Mouse (Mus musculus): ENCODE data around the gene Fam228b. TPM values are rescaled to one million over a fixed set of nuclear protein-coding genes. Genes with fewer than 3 reads are reported as not detected.
"Not testable (repeated sequence)": the region's sequence is repeated elsewhere in the genome, so short reads cannot be mapped to it uniquely, and the experiment has no call there.

The Fam228b gene
- polyA plus RNA-seq, 1 experiment from 2014 or later: 1.3 TPM

- H3K27me3 ChIP-seq (replicated peaks; ENCODE audit: control insufficient read depth, insufficient read depth, low read length); H3K9me3 ChIP-seq (ENCODE audit: control insufficient read depth, low read length); H3K36me3 ChIP-seq (ENCODE audit: control insufficient read depth, insufficient read depth, low read length); H3K27ac ChIP-seq (ENCODE audit: low read length); ATAC-seq; H3K9ac ChIP-seq (ENCODE audit: low read depth, low read length); H3K4me2 ChIP-seq (ENCODE audit: low read depth, low read length); H3K4me1 ChIP-seq (ENCODE audit: control insufficient read depth, insufficient read depth, low read length); H3K4me3 ChIP-seq (ENCODE audit: low read length): not testable (repeated sequence)
- 92% methylated on average over 25 of the region's 25 CpGs for WGBS
These were observed 19.1 kb upstream of the Fam228b start for GRCm38 (mm10) chr12:4788128-4788527.

GRCm38 (mm10) chr12:4784466-4784865 is 15.4 kb upstream of the Fam228b start:
- Histone ChIP-seq H3K27ac (ENCODE audit: low read length) (no peak overlapping the region), H3K4me3 (ENCODE audit: low read length) (no peak overlapping the region), H3K36me3 (ENCODE audit: control insufficient read depth, insufficient read depth, low read length) (no peaks in the 10 kb centered on the region), H3K9me3 (ENCODE audit: control insufficient read depth, low read length) (no peaks in the 10 kb centered on the region), H3K4me2 (ENCODE audit: low read depth, low read length) (no peak overlapping the region), H3K27me3 (replicated peaks; ENCODE audit: control insufficient read depth, insufficient read depth, low read length) (no peaks in the 10 kb centered on the region), H3K9ac (ENCODE audit: low read depth, low read length) (no peak overlapping the region), H3K4me1 (ENCODE audit: control insufficient read depth, insufficient read depth, low read length) (no peaks in the 10 kb centered on the region)
- no peak for ATAC-seq
- WGBS: 74% methylated on average over 2 of the region's 2 CpGs

DNA sequence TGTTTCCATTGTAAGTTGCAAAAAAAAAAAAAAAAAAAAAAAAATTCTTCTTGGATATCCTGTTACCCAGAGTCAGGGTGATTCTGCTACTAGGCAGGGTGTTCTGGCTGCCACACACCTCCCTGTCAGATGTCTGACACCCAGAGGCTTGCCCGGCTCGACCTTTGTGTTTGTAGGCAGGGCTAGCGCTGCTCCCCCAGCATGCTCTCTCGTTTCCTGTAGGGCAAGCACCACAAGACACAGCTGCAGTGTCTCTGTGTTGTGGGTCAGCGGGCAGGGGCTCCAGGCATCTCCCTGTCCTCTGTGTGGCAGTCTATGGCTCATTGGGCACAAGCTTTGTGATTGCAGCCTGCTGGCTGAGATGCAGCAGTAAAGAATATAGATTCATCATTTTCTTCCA is 14.5 kb upstream of the Fam228b start:
- Histone ChIP-seq H3K27ac (ENCODE audit: low read length) (no peak overlapping the region), H3K9ac (ENCODE audit: low read depth, low read length) (no peak overlapping the region), H3K4me1 (ENCODE audit: control insufficient read depth, insufficient read depth, low read length) (no peaks in the 10 kb centered on the region), H3K36me3 (ENCODE audit: control insufficient read depth, insufficient read depth, low read length) (no peaks in the 10 kb centered on the region), H3K4me2 (ENCODE audit: low read depth, low read length) (no peak overlapping the region), H3K27me3 (replicated peaks; ENCODE audit: control insufficient read depth, insufficient read depth, low read length) (no peaks in the 10 kb centered on the region), H3K4me3 (ENCODE audit: low read length) (no peak overlapping the region), H3K9me3 (ENCODE audit: control insufficient read depth, low read length) (no peaks in the 10 kb centered on the region)
- 54% methylated on average over 5 of the region's 5 CpGs for WGBS
- ATAC-seq: no peak

DNA sequence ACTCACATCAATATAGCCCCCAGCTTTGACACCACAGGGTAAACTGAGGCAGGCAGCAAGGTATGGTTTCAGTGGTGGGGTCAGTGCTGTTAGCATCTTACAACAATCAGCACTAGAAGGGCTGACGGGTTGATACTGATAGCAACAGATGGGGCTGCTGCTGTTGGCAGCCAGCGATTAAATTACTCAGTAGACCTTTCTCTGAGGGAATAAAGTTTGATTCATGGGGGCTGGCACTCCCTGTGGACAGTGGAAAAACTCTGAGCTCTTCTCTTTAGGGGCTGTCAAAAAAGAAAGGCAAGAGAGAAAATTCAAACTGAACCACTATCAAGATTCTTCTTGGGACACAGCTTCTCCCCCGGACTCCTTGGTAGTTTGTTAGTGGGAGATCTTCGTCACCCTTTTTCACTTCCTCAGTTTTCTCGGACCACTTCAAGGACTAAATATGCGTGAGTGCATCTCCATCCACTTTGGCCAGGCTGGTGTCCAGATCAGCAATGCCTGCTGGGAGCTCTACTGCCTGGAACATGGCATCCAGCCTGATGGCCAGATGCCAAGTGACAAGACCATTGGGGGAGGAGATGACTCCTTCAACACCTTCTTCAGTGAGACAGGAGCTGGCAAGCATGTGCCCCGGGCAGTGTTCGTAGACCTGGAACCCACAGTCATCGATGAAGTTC is 12.8 kb upstream of the Fam228b start:
- H3K27ac ChIP-seq (ENCODE audit: low read length); ATAC-seq; H3K4me2 ChIP-seq (ENCODE audit: low read depth, low read length); H3K27me3 ChIP-seq (replicated peaks; ENCODE audit: control insufficient read depth, insufficient read depth, low read length); H3K4me3 ChIP-seq (ENCODE audit: low read length); H3K36me3 ChIP-seq (ENCODE audit: control insufficient read depth, insufficient read depth, low read length); H3K4me1 ChIP-seq (ENCODE audit: control insufficient read depth, insufficient read depth, low read length); H3K9me3 ChIP-seq (ENCODE audit: control insufficient read depth, low read length); H3K9ac ChIP-seq (ENCODE audit: low read depth, low read length): not testable (repeated sequence)
- WGBS: 89% methylated on average over 7 of the region's 9 CpGs

DNA sequence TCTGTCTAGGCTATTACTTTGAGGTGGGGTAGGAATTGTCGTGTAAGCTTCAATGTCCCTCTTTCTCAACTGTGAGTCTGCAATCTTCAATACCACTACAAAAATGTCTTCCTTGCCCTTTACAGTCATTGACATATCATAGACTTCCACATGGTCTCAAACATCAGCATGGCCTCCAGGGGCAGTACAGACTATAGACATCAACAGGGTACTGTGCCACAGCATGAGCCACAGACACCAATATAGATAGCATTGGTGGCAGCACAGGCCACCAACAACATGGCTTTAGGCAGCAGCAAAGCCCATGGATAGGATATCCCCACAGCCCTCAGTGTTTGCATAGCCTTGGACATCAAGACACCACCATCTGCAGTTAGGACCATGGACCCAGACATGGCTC is 12.2 kb upstream of the Fam228b start:
- ATAC-seq: no peak
- no peak overlapping the region for H3K27ac ChIP-seq (ENCODE audit: low read length)
- WGBS: 92% methylated on average over 1 of the region's 1 CpGs

GRCm38 (mm10) chr12:4780245-4780644 is 11.2 kb upstream of the Fam228b start:
- Histone ChIP-seq H3K27ac (ENCODE audit: low read length) (no peak overlapping the region), H3K4me3 (ENCODE audit: low read length) (no peak overlapping the region), H3K4me1 (ENCODE audit: control insufficient read depth, insufficient read depth, low read length) (no peaks in the 10 kb centered on the region), H3K4me2 (ENCODE audit: low read depth, low read length) (no peak overlapping the region), H3K9me3 (ENCODE audit: control insufficient read depth, low read length) (no peaks in the 10 kb centered on the region), H3K36me3 (ENCODE audit: control insufficient read depth, insufficient read depth, low read length) (no peaks in the 10 kb centered on the region), H3K9ac (ENCODE audit: low read depth, low read length) (no peak overlapping the region), H3K27me3 (replicated peaks; ENCODE audit: control insufficient read depth, insufficient read depth, low read length) (no peaks in the 10 kb centered on the region)
- ATAC-seq: no peak
- WGBS: 59% methylated on average over 2 of the region's 2 CpGs

More for the DNA sequence above, 12.2 kb upstream of the Fam228b start:
- Histone ChIP-seq H3K27me3 (replicated peaks; ENCODE audit: control insufficient read depth, insufficient read depth, low read length) (no peaks in the 10 kb centered on the region), H3K4me2 (ENCODE audit: low read depth, low read length) (no peak overlapping the region), H3K4me3 (ENCODE audit: low read length) (no peak overlapping the region), H3K9me3 (ENCODE audit: control insufficient read depth, low read length) (no peaks in the 10 kb centered on the region), H3K36me3 (ENCODE audit: control insufficient read depth, insufficient read depth, low read length) (no peaks in the 10 kb centered on the region), H3K4me1 (ENCODE audit: control insufficient read depth, insufficient read depth, low read length) (no peaks in the 10 kb centered on the region), H3K9ac (ENCODE audit: low read depth, low read length) (no peak overlapping the region)

GRCm38 (mm10) chr12:4777734-4778133 is 8.7 kb upstream of the Fam228b start:
- Histone ChIP-seq H3K36me3 (ENCODE audit: control insufficient read depth, insufficient read depth, low read length) (no peaks in the 10 kb centered on the region), H3K4me1 (ENCODE audit: control insufficient read depth, insufficient read depth, low read length) (no peaks in the 10 kb centered on the region), H3K4me3 (ENCODE audit: low read length) (no peak overlapping the region), H3K27me3 (replicated peaks; ENCODE audit: control insufficient read depth, insufficient read depth, low read length) (no peaks in the 10 kb centered on the region), H3K27ac (ENCODE audit: low read length) (no peak overlapping the region), H3K9ac (ENCODE audit: low read depth, low read length) (no peak overlapping the region), H3K9me3 (ENCODE audit: control insufficient read depth, low read length) (no peaks in the 10 kb centered on the region), H3K4me2 (ENCODE audit: low read depth, low read length) (no peak overlapping the region)
- ATAC-seq: no peak
- 88% methylated on average over 6 of the region's 6 CpGs for WGBS

GRCm38 (mm10) chr12:4775588-4775949 is 6.5 kb upstream of the Fam228b start:
- Histone ChIP-seq H3K9me3 (ENCODE audit: control insufficient read depth, low read length) (no peaks in the 10 kb centered on the region), H3K27ac (ENCODE audit: low read length) (no peak overlapping the region), H3K4me1 (ENCODE audit: control insufficient read depth, insufficient read depth, low read length) (no peaks in the 10 kb centered on the region), H3K4me2 (ENCODE audit: low read depth, low read length) (no peak overlapping the region), H3K27me3 (replicated peaks; ENCODE audit: control insufficient read depth, insufficient read depth, low read length) (no peaks in the 10 kb centered on the region), H3K9ac (ENCODE audit: low read depth, low read length) (no peak overlapping the region), H3K36me3 (ENCODE audit: control insufficient read depth, insufficient read depth, low read length) (no peaks in the 10 kb centered on the region), H3K4me3 (ENCODE audit: low read length) (no peak overlapping the region)
- WGBS: 78% methylated on average over 9 of the region's 9 CpGs
- ATAC-seq: no peak

GRCm38 (mm10) chr12:4774895-4775587 is 6.0 kb upstream of the Fam228b start:
- H3K27me3 ChIP-seq (replicated peaks; ENCODE audit: control insufficient read depth, insufficient read depth, low read length): no peaks in the 10 kb centered on the region
- H3K9me3 ChIP-seq (ENCODE audit: control insufficient read depth, low read length): no peaks in the 10 kb centered on the region
- no peak for ATAC-seq
- H3K36me3 ChIP-seq (ENCODE audit: control insufficient read depth, insufficient read depth, low read length): no peaks in the 10 kb centered on the region
- 86% methylated on average over 8 of the region's 8 CpGs for WGBS
- no peak overlapping the region for H3K4me2 ChIP-seq (ENCODE audit: low read depth, low read length)
- H3K27ac ChIP-seq (ENCODE audit: low read length): no peak overlapping the region
- no peak overlapping the region for H3K9ac ChIP-seq (ENCODE audit: low read depth, low read length)
- no peak overlapping the region for H3K4me3 ChIP-seq (ENCODE audit: low read length)
- H3K4me1 ChIP-seq (ENCODE audit: control insufficient read depth, insufficient read depth, low read length): no peaks in the 10 kb centered on the region

All from intestine, embryonic 16.5 days (tissue).